Mouse (Mus musculus): Measurements from ENCODE around the gene Grk2. TPM values are rescaled to one million over a fixed set of nuclear protein-coding genes. Genes with fewer than 3 reads are reported as not detected.

Grk2 gene
- polyA plus RNA-seq (2014; fragmentation: Illumina TruSeq; extraction: RNeasy Lipid Tissue Mini Kit (QIAGEN cat#74804); ENCODE audit: low read depth, low replicate concordance): 4.7 TPM

DNA sequence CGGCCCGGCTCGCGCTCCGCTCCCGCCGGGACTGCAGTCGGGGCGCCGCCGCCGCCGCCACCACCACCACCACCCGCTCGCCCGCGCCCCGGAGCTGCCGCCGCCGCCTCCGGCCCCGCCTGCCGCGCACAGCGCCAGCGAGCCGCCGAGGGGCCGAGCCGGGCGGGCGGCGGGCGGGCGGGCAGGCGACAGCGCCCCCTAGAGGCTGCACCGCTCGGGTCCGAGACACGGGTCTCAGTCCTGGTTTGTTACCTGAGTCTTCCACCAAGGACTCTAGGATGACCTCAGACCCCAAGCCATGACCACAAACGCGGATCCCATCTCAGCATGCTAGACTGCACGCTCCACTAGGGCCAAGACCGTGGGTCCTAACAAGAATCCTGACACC lies at the start of gene Grk2:
Grk2 (minus strand) TSS at position 33 of the 388 bp plus-strand sequence.

DNA sequence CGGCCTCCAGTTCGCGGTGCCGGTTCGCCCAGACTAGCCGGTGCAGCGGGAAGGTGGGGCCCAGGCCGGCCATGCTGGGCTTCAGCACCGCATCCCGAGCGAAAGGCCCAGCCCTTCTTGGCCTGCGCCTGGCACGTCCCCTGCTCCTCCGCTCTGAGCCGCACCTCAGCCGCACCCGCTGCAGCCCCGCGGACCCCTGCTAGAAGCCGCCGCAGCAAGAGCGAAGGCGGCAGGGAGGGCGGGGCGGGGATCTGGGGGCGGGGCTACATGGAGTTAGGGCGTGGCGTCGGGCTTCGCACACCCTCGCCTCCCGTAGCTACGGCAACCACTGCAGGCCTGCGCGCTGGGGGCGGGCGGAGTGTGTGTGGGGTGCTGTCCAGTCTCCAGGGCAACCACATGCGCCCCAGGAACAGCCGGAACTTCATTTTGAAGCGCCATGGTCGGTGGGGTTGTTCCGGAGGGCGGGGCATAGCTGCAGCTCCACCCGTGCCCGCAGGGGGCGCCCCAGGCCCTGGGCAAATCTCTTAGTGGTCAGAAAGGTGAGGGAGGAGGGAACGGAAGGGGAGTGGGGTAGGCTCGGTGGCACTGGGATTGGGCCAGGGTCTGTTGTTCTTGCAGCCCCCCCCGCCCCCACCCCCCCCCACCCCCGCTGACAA lies 23.0 kb downstream of the Grk2 start, which contains the start of gene Ankrd13d:
Ankrd13d (minus strand) TSS at position 240 of the 656 bp plus-strand sequence.

DNA sequence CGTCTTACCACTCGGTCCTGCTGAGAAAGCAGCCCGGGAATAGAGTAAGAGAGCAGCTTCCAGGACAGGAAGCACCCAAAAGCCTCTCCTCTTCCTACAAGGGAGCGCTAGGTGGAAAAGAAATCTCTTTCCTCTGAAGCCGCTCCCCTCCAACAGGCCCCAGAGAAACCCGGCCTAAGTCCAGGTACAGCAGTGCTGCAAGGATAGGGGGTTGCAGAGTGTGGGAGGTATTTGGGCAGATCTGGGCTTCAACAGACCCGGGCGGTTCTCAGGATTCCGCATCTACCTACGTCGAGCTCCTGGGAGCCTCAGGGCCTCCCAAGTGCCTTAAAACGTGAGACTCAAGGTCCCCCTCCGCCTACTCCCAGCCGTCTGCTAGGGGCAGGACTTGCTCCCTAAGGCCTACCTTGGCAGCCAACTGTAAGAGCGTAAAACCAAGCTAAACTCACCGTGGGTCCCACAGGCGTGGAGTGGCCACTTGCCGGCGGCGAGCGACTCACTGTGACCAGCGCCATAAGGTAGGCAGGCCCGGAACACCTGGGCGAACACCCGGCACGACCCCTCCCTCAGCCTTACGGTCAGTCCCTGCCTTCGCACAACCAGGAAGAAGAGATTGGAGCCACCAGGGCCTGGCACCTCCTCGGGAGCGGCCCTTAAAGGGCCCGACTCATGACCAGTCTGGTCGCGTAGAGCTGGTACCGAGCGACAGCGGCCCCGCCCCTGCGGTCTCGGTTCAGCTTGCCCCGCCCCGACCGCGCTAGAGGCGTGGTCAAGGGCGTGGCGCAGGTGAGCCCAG lies 37.3 kb downstream of the Grk2 start, which contains the start of gene Ssh3:
Ssh3 (minus strand) TSS at position 615 of the 796 bp plus-strand sequence.

Other genes starting within 250 kb of the Grk2 start
- 2.0 TPM for gene Gstp3, start 246.7 kb downstream of the Grk2 start, polyA plus RNA-seq (2014; fragmentation: Illumina TruSeq; extraction: RNeasy Lipid Tissue Mini Kit (QIAGEN cat#74804); ENCODE audit: low read depth, low replicate concordance)
- not detected for gene Cabp2, start 224.6 kb downstream of the Grk2 start, polyA plus RNA-seq (2014; fragmentation: Illumina TruSeq; extraction: RNeasy Lipid Tissue Mini Kit (QIAGEN cat#74804); ENCODE audit: low read depth, low replicate concordance)
- gene Cdk2ap2, start 209.0 kb downstream of the Grk2 start, polyA plus RNA-seq (2014; fragmentation: Illumina TruSeq; extraction: RNeasy Lipid Tissue Mini Kit (QIAGEN cat#74804); ENCODE audit: low read depth, low replicate concordance): 1.9 TPM
- gene Pitpnm1, start 206.2 kb downstream of the Grk2 start, polyA plus RNA-seq (2014; fragmentation: Illumina TruSeq; extraction: RNeasy Lipid Tissue Mini Kit (QIAGEN cat#74804); ENCODE audit: low read depth, low replicate concordance): 0.19 TPM
- gene Aip, start 180.4 kb downstream of the Grk2 start, polyA plus RNA-seq (2014; fragmentation: Illumina TruSeq; extraction: RNeasy Lipid Tissue Mini Kit (QIAGEN cat#74804); ENCODE audit: low read depth, low replicate concordance): 0.53 TPM
- not detected for gene Gpr152, start 166.4 kb downstream of the Grk2 start, polyA plus RNA-seq (2014; fragmentation: Illumina TruSeq; extraction: RNeasy Lipid Tissue Mini Kit (QIAGEN cat#74804); ENCODE audit: low read depth, low replicate concordance)
- gene Cabp4, start 162.2 kb downstream of the Grk2 start, polyA plus RNA-seq (2014; fragmentation: Illumina TruSeq; extraction: RNeasy Lipid Tissue Mini Kit (QIAGEN cat#74804); ENCODE audit: low read depth, low replicate concordance): 0.26 TPM
- 19.7 TPM for gene Coro1b, start 157.6 kb downstream of the Grk2 start, polyA plus RNA-seq (2014; fragmentation: Illumina TruSeq; extraction: RNeasy Lipid Tissue Mini Kit (QIAGEN cat#74804); ENCODE audit: low read depth, low replicate concordance)
- gene Ptprcap, start 152.6 kb downstream of the Grk2 start, polyA plus RNA-seq (2014; fragmentation: Illumina TruSeq; extraction: RNeasy Lipid Tissue Mini Kit (QIAGEN cat#74804); ENCODE audit: low read depth, low replicate concordance): 2.3 TPM
- 3.4 TPM for gene Rps6kb2, start 142.9 kb downstream of the Grk2 start, polyA plus RNA-seq (2014; fragmentation: Illumina TruSeq; extraction: RNeasy Lipid Tissue Mini Kit (QIAGEN cat#74804); ENCODE audit: low read depth, low replicate concordance)
- gene Carns1, start 130.7 kb downstream of the Grk2 start, polyA plus RNA-seq (2014; fragmentation: Illumina TruSeq; extraction: RNeasy Lipid Tissue Mini Kit (QIAGEN cat#74804); ENCODE audit: low read depth, low replicate concordance): 0.64 TPM
- not detected for gene Tbc1d10c, start 114.9 kb downstream of the Grk2 start, polyA plus RNA-seq (2014; fragmentation: Illumina TruSeq; extraction: RNeasy Lipid Tissue Mini Kit (QIAGEN cat#74804); ENCODE audit: low read depth, low replicate concordance)
- 76.1 TPM for gene Ppp1ca, start 114.2 kb downstream of the Grk2 start, polyA plus RNA-seq (2014; fragmentation: Illumina TruSeq; extraction: RNeasy Lipid Tissue Mini Kit (QIAGEN cat#74804); ENCODE audit: low read depth, low replicate concordance)
- gene Rad9a, start 104.6 kb downstream of the Grk2 start, polyA plus RNA-seq (2014; fragmentation: Illumina TruSeq; extraction: RNeasy Lipid Tissue Mini Kit (QIAGEN cat#74804); ENCODE audit: low read depth, low replicate concordance): 1.6 TPM
- gene Clcf1, start 92.0 kb downstream of the Grk2 start, polyA plus RNA-seq (2014; fragmentation: Illumina TruSeq; extraction: RNeasy Lipid Tissue Mini Kit (QIAGEN cat#74804); ENCODE audit: low read depth, low replicate concordance): 0.56 TPM
- gene AC109138.7, start 91.9 kb downstream of the Grk2 start, polyA plus RNA-seq (2014; fragmentation: Illumina TruSeq; extraction: RNeasy Lipid Tissue Mini Kit (QIAGEN cat#74804); ENCODE audit: low read depth, low replicate concordance): not detected
- 1.7 TPM for gene Pold4, start 74.3 kb downstream of the Grk2 start, polyA plus RNA-seq (2014; fragmentation: Illumina TruSeq; extraction: RNeasy Lipid Tissue Mini Kit (QIAGEN cat#74804); ENCODE audit: low read depth, low replicate concordance)
- 1.8 TPM for gene Ssh3, start 37.0 kb downstream of the Grk2 start, polyA plus RNA-seq (2014; fragmentation: Illumina TruSeq; extraction: RNeasy Lipid Tissue Mini Kit (QIAGEN cat#74804); ENCODE audit: low read depth, low replicate concordance)
- not detected for gene Ankrd13d, start 23.1 kb downstream of the Grk2 start, polyA plus RNA-seq (2014; fragmentation: Illumina TruSeq; extraction: RNeasy Lipid Tissue Mini Kit (QIAGEN cat#74804); ENCODE audit: low read depth, low replicate concordance)
- gene Kdm2a, start 92.1 kb upstream of the Grk2 start, polyA plus RNA-seq (2014; fragmentation: Illumina TruSeq; extraction: RNeasy Lipid Tissue Mini Kit (QIAGEN cat#74804); ENCODE audit: low read depth, low replicate concordance): 28.1 TPM
- 5.9 TPM for gene Rhod, start 133.2 kb upstream of the Grk2 start, polyA plus RNA-seq (2014; fragmentation: Illumina TruSeq; extraction: RNeasy Lipid Tissue Mini Kit (QIAGEN cat#74804); ENCODE audit: low read depth, low replicate concordance)
- gene Syt12, start 171.2 kb upstream of the Grk2 start, polyA plus RNA-seq (2014; fragmentation: Illumina TruSeq; extraction: RNeasy Lipid Tissue Mini Kit (QIAGEN cat#74804); ENCODE audit: low read depth, low replicate concordance): 0.11 TPM
- 3.1 TPM for gene 2010003K11Rik, start 192.4 kb upstream of the Grk2 start, polyA plus RNA-seq (2014; fragmentation: Illumina TruSeq; extraction: RNeasy Lipid Tissue Mini Kit (QIAGEN cat#74804); ENCODE audit: low read depth, low replicate concordance)
- gene Pcx, start 204.2 kb upstream of the Grk2 start, polyA plus RNA-seq (2014; fragmentation: Illumina TruSeq; extraction: RNeasy Lipid Tissue Mini Kit (QIAGEN cat#74804); ENCODE audit: low read depth, low replicate concordance): 10.8 TPM

All from liver, adult 10 weeks (tissue).